Mouse (Mus musculus) c-Kit-positive CD71-positive TER-119-negative erythroid progenitor cells, embryonic 14.5 days (primary cell): ENCODE data around the gene Uaca.

Experiments used
- DNase-seq: peaks from one replicate; pipeline ENCODE4 v3.0.0-alpha.2; 2013; ENCODE audit warnings: low read depth

Uaca gene

GRCm38 (mm10) chr9:60837449-60838141, 43.3 kb downstream of the Uaca start:
- DNase-seq: no peak

GRCm38 (mm10) chr9:60838331-60838872, 44.1 kb downstream of the Uaca start:
- no peak for DNase-seq

GRCm38 (mm10) chr9:60841393-60841792, 47.1 kb downstream of the Uaca start:
- no peak for DNase-seq

GRCm38 (mm10) chr9:60843415-60844076, 49.2 kb downstream of the Uaca start:
- no peak for DNase-seq

GRCm38 (mm10) chr9:60848730-60849129, 54.4 kb downstream of the Uaca start:
- DNase-seq: no peak

GRCm38 (mm10) chr9:60849986-60850385, 55.6 kb downstream of the Uaca start:
- no peak for DNase-seq

- no peak for DNase-seq
Measured at GRCm38 (mm10) chr9:60854196-60854595, 59.9 kb downstream of the Uaca start.

GRCm38 (mm10) chr9:60857833-60858232, 63.5 kb downstream of the Uaca start:
- DNase-seq: peak; percentile 11

GRCm38 (mm10) chr9:60858306-60858960, 64.1 kb downstream of the Uaca start:
- peak; percentile 52 for DNase-seq

GRCm38 (mm10) chr9:60859031-60859430, 64.7 kb downstream of the Uaca start:
- no peak for DNase-seq

- no peak for DNase-seq
Measured at GRCm38 (mm10) chr9:60861030-60861429, 66.7 kb downstream of the Uaca start.

GRCm38 (mm10) chr9:60864664-60865063, 70.3 kb downstream of the Uaca start:
- DNase-seq: no peak

GRCm38 (mm10) chr9:60865866-60866265, 71.5 kb downstream of the Uaca start:
- no peak for DNase-seq

GRCm38 (mm10) chr9:60870451-60870850, 76.1 kb downstream of the Uaca start:
- no peak for DNase-seq

GRCm38 (mm10) chr9:60870919-60871503, 76.7 kb downstream of the Uaca start:
- no peak for DNase-seq

GRCm38 (mm10) chr9:60873257-60874054, 79.1 kb downstream of the Uaca start:
- DNase-seq: no peak

GRCm38 (mm10) chr9:60874055-60874392, 79.7 kb downstream of the Uaca start:
- DNase-seq: no peak

GRCm38 (mm10) chr9:60876085-60876484, 81.7 kb downstream of the Uaca start:
- DNase-seq: no peak

GRCm38 (mm10) chr9:60876531-60876930, 82.2 kb downstream of the Uaca start:
- no peak for DNase-seq

- no peak for DNase-seq
Measured at GRCm38 (mm10) chr9:60878051-60878557, 83.8 kb downstream of the Uaca start.

- DNase-seq: no peak
Measured at GRCm38 (mm10) chr9:60878630-60879029, 84.3 kb downstream of the Uaca start.

- no peak for DNase-seq
Measured at GRCm38 (mm10) chr9:60885148-60885547, 90.8 kb downstream of the Uaca start.
